In the genomic region with DNA sequence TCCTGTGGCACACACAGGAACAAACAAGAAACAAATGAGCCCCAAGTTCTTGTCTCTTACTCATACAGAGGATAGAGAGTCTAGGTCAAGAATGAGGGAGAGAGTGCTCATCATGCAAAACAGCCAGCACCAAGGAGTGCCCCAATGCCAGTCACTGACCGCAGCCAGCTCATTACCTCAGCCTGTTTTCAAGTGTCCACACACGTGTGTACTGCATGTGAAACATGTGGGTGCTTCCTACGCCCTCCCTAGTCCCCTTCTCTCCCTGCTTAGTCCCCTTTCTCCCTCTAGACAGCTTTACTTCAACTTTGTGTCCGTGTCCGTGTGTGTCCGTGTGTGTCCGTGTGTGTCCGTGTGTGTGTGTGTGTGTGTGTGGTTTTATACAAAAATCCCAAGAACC, we compare ENCODE assay signal across 24 mouse cellular contexts. TPM values are rescaled to one million over a fixed set of nuclear protein-coding genes. Genes with fewer than 3 reads are reported as not detected.
A peak's percentile ranks its signal among the peaks of the same experiment; 100 is the strongest.
DNase-seq lines count a peak whose midpoint lies in the region; ATAC-seq and TF ChIP-seq lines count a peak whose summit lies in the region.
"Had no signal": no experiment of that assay in that cellular context is flagged by ENCODE, and none has a peak within 500 bp of the region (broad histone marks: within the 10 kb centered on the region; RNA-seq: fewer than 3 reads in every experiment).

No protein-coding gene starts in this region.

- no peaks in the 10 kb centered on the region for H3K4me1 ChIP-seq in lung, adult 2 months (ENCODE audit: control insufficient read depth, insufficient read depth, low read length)
- H3K4me1 ChIP-seq in stomach, postnatal 0 days (replicated peaks; ENCODE audit: control insufficient read depth, insufficient read depth), result no peaks in the 10 kb centered on the region
- H3K4me1 ChIP-seq: embryonic facial prominence, embryonic 10.5 days; embryonic facial prominence, embryonic 12.5 days had no signal

- no peak overlapping the region for H3K4me2 ChIP-seq in stomach, postnatal 0 days (replicated peaks; ENCODE audit: low read depth)
- H3K4me2 ChIP-seq: embryonic facial prominence, embryonic 12.5 days; forebrain, embryonic 12.5 days had no signal

- H3K36me3 ChIP-seq in stomach, postnatal 0 days (ENCODE audit: control insufficient read depth, insufficient read depth, low read length), result no peaks in the 10 kb centered on the region
- H3K36me3 ChIP-seq: embryonic facial prominence, embryonic 10.5 days; embryonic facial prominence, embryonic 12.5 days; forebrain, embryonic 12.5 days; G1E had no signal

- ATAC-seq in stomach, postnatal 0 days (ENCODE audit: low FRiP score, low TSS enrichment), result 0 out of 2 replicates have a peak, but pooled peaks have one; percentile 37
- ATAC-seq: activated CD4-positive, CD25-positive, alpha-beta regulatory T cell, adult 4 months; forebrain, embryonic 14.5 days; forebrain, postnatal 0 days; Patski had no signal

- WGBS in lung, adult 2 months, result 73% methylated on average over 8 of the region's 8 CpGs
- 68% methylated on average over 8 of the region's 8 CpGs for WGBS in stomach, postnatal 0 days

- H3K9me3 ChIP-seq in stomach, postnatal 0 days (ENCODE audit: control insufficient read depth, low read length), result no peaks in the 10 kb centered on the region
- H3K9me3 ChIP-seq: embryonic facial prominence, embryonic 10.5 days; embryonic facial prominence, embryonic 12.5 days; forebrain, embryonic 12.5 days; G1E had no signal

- H3K9ac ChIP-seq in stomach, postnatal 0 days (ENCODE audit: low read length), result no peak overlapping the region
- H3K9ac ChIP-seq: embryonic facial prominence, embryonic 12.5 days; forebrain, embryonic 12.5 days; forebrain, postnatal 0 days had no signal

- no peak overlapping the region for H3K27ac ChIP-seq in stomach, postnatal 0 days (replicated peaks)
- H3K27ac ChIP-seq: embryonic facial prominence, embryonic 10.5 days; embryonic facial prominence, embryonic 12.5 days; forebrain, embryonic 12.5 days had no signal

- DNase-seq in lung, adult 18-20 months, result peak; percentile 20 to 55
- no peak for DNase-seq in lung, adult 2 months
- peak; percentile 31 for DNase-seq in lung, postnatal 36 days
- DNase-seq in lung, postnatal 4 days, result no peak
- no peak for DNase-seq in stomach, postnatal 0 days (ENCODE audit: low spot score)
- no peak for DNase-seq in thymus, postnatal 4 days
- DNase-seq: adrenal gland, adult 8-10 months; adrenal gland, postnatal 14 days; adrenal gland, postnatal 36 days; cerebellum, adult 11-12 months; cerebellum, adult 2 months; cerebellum, adult 9-10 months; cerebellum, postnatal 25 days; forebrain, postnatal 0 days had no signal

- TF ChIP-seq EP300 in stomach, postnatal 0 days (optimal IDR thresholded peaks at IDR 0.05), result no peak

- no peak for TF ChIP-seq POLR2A in lung, adult 2 months (IDR thresholded peaks at IDR 0.05; ENCODE audit: borderline replicate concordance, extremely low read depth, low read depth, low read length)

- H3K27me3 ChIP-seq in stomach, postnatal 0 days (ENCODE audit: control insufficient read depth, insufficient read depth, low read length), result no peaks in the 10 kb centered on the region
- H3K27me3 ChIP-seq: embryonic facial prominence, embryonic 12.5 days; forebrain, embryonic 12.5 days; Patski had no signal

- no peak overlapping the region for H3K4me3 ChIP-seq in lung, adult 2 months (replicated peaks; ENCODE audit: extremely low read depth, low read depth, low read length)
- no peak overlapping the region for H3K4me3 ChIP-seq in stomach, postnatal 0 days (ENCODE audit: low read depth, low read length)
- H3K4me3 ChIP-seq: embryonic facial prominence, embryonic 10.5 days; embryonic facial prominence, embryonic 12.5 days; forebrain, embryonic 12.5 days had no signal

- TF ChIP-seq CTCF in lung, adult 2 months (IDR thresholded peaks at IDR 0.05; ENCODE audit: insufficient read depth, low read length), result no peak
- no peak for TF ChIP-seq CTCF in stomach, postnatal 0 days (IDR thresholded peaks at IDR 0.05; ENCODE audit: low read depth)

RNA-seq across cellular contexts. Expression of a gene that starts 15.3 kb away (rescaled TPM):
- polyA plus RNA-seq in lung, adult 2 months (2012; rRNA removed), result not detected in 2 replicates
- polyA plus RNA-seq in stomach, postnatal 0 days (2015; fragmentation: Nextera tagmentation; extraction: Ambion mirVana), result not detected in 2 replicates
- polyA plus RNA-seq: activated CD4-positive, CD25-positive, alpha-beta regulatory T cell, adult 4 months; C2C12; cerebellum, adult 2 months; cortical plate, adult 2 months; embryonic facial prominence, embryonic 10.5 days; embryonic facial prominence, embryonic 12.5 days; embryonic facial prominence, embryonic 14.5 days; forebrain, embryonic 12.5 days; forebrain, embryonic 14.5 days; forebrain, postnatal 0 days; G1E; Patski had no signal

RNA-seq across cellular contexts. Expression of a gene that starts 26.7 kb away (rescaled TPM):
- 0.10 TPM in 1 of 2 replicates, not detected in the other for polyA plus RNA-seq in lung, adult 2 months (2012; rRNA removed)
- not detected in 2 replicates for polyA plus RNA-seq in stomach, postnatal 0 days (2015; fragmentation: Nextera tagmentation; extraction: Ambion mirVana)
- polyA plus RNA-seq: activated CD4-positive, CD25-positive, alpha-beta regulatory T cell, adult 4 months; C2C12; cerebellum, adult 2 months; cortical plate, adult 2 months; embryonic facial prominence, embryonic 10.5 days; embryonic facial prominence, embryonic 12.5 days; embryonic facial prominence, embryonic 14.5 days; forebrain, embryonic 12.5 days; forebrain, embryonic 14.5 days; forebrain, postnatal 0 days had no signal

RNA-seq across cellular contexts. Expression of a gene that starts 26.7 kb away (rescaled TPM):
- polyA plus RNA-seq in lung, adult 2 months (2012; rRNA removed), result 0.11 TPM in 1 of 2 replicates, not detected in the other
- 0.17 TPM in 1 of 2 replicates, not detected in the other for polyA plus RNA-seq in stomach, postnatal 0 days (2015; fragmentation: Nextera tagmentation; extraction: Ambion mirVana)
- polyA plus RNA-seq: activated CD4-positive, CD25-positive, alpha-beta regulatory T cell, adult 4 months; C2C12; cerebellum, adult 2 months; cortical plate, adult 2 months; embryonic facial prominence, embryonic 10.5 days; embryonic facial prominence, embryonic 14.5 days; forebrain, embryonic 12.5 days; forebrain, embryonic 14.5 days; forebrain, postnatal 0 days had no signal

RNA-seq across cellular contexts. Expression of a gene that starts 42.3 kb away (rescaled TPM):
- polyA plus RNA-seq in lung, adult 2 months (2012; rRNA removed), result not detected in 2 replicates
- polyA plus RNA-seq in stomach, postnatal 0 days (2015; fragmentation: Nextera tagmentation; extraction: Ambion mirVana), result 0.11 and 0.15 TPM in 2 replicates
- polyA plus RNA-seq: cerebellum, adult 2 months; embryonic facial prominence, embryonic 10.5 days; embryonic facial prominence, embryonic 14.5 days; forebrain, embryonic 14.5 days; G1E had no signal

RNA-seq across cellular contexts. Expression of a gene that starts 44.9 kb away (rescaled TPM):
- 0.80 and 1.1 TPM in 2 replicates for polyA plus RNA-seq in lung, adult 2 months (2012; rRNA removed)
- not detected in 2 replicates for polyA plus RNA-seq in stomach, postnatal 0 days (2015; fragmentation: Nextera tagmentation; extraction: Ambion mirVana)
- polyA plus RNA-seq: activated CD4-positive, CD25-positive, alpha-beta regulatory T cell, adult 4 months; C2C12; embryonic facial prominence, embryonic 10.5 days; forebrain, embryonic 12.5 days; forebrain, embryonic 14.5 days; forebrain, postnatal 0 days; G1E had no signal

Comparison
In these comparisons a context has a peak if more than half of its experiments do, and no peak if none do; other contexts are left out.
1. DNase-seq: peak in lung, adult 18-20 months (2 of 2) and lung, postnatal 36 days (single experiment); none in lung, adult 2 months (single experiment), lung, postnatal 4 days (0 of 2), stomach, postnatal 0 days (single experiment) and thymus, postnatal 4 days (single experiment).